Comparison of ENCODE assay signal across 9 mouse cellular contexts in genomic region chr16:16854836-16855235, GRCm38 (mm10). TPM values are rescaled to one million over a fixed set of nuclear protein-coding genes. Genes with fewer than 3 reads are reported as not detected.
A peak's percentile ranks its signal among the peaks of the same experiment; 100 is the strongest.
DNase-seq lines count a peak whose midpoint lies in the region; ATAC-seq and TF ChIP-seq lines count a peak whose summit lies in the region.
"Had no signal": no experiment of that assay in that cellular context is flagged by ENCODE, and none has a peak within 500 bp of the region (broad histone marks: within the 10 kb centered on the region; RNA-seq: fewer than 3 reads in every experiment).

No protein-coding gene starts in this region.

- TF ChIP-seq EP300 in lung, postnatal 0 days (IDR thresholded peaks at IDR 0.05) = no peak

- no peaks in the 10 kb centered on the region for H3K9me3 ChIP-seq in lung, postnatal 0 days (ENCODE audit: low read length)
- H3K9me3 ChIP-seq: hindbrain, embryonic 15.5 days had no signal

- H3K4me1 ChIP-seq in cortical plate, adult 2 months (ENCODE audit: control insufficient read depth, insufficient read depth, low read length) = no peaks in the 10 kb centered on the region
- H3K4me1 ChIP-seq in lung, postnatal 0 days (ENCODE audit: insufficient read depth, low read depth, low read length) = no peaks in the 10 kb centered on the region
- H3K4me1 ChIP-seq: hindbrain, embryonic 15.5 days had no signal

- H3K9ac ChIP-seq in lung, postnatal 0 days (replicated peaks; ENCODE audit: low read depth) = no peak overlapping the region
- H3K9ac ChIP-seq: hindbrain, embryonic 15.5 days had no signal

- no peak for TF ChIP-seq POLR2A in cortical plate, adult 2 months (IDR thresholded peaks at IDR 0.05; ENCODE audit: extremely low read depth, insufficient read depth, low read length)

- no peak overlapping the region for H3K4me2 ChIP-seq in lung, postnatal 0 days (replicated peaks; ENCODE audit: low read depth, low read length)
- H3K4me2 ChIP-seq: hindbrain, embryonic 15.5 days had no signal

- whole genome bisulfite sequencing in lung, postnatal 0 days = 23% methylated on average over 6 of the region's 6 CpGs

- peak; percentile 38; the same call in 1 of the 2 replicates for TF ChIP-seq CTCF in cortical plate, adult 2 months (IDR thresholded peaks at IDR 0.05; ENCODE audit: extremely low read depth, insufficient read depth, low read length)
- TF ChIP-seq CTCF in lung, postnatal 0 days (IDR thresholded peaks at IDR 0.05) = peak; percentile 80

- ATAC-seq in inflammation-experienced regulatory T-cells, adult 6 months = peak; percentile 61
- ATAC-seq in lung, postnatal 0 days = no peak

- H3K27ac ChIP-seq in cortical plate, adult 2 months (ENCODE audit: insufficient read depth, low read length) = no peak overlapping the region
- no peak overlapping the region for H3K27ac ChIP-seq in lung, postnatal 0 days (ENCODE audit: low read length)
- H3K27ac ChIP-seq: hindbrain, embryonic 15.5 days had no signal

- no peaks in the 10 kb centered on the region for H3K27me3 ChIP-seq in lung, postnatal 0 days (replicated peaks; ENCODE audit: insufficient read depth, low read length)
- H3K27me3 ChIP-seq: hindbrain, embryonic 15.5 days had no signal

- H3K36me3 ChIP-seq in lung, postnatal 0 days (ENCODE audit: insufficient read depth, low read length) = no peaks in the 10 kb centered on the region
- H3K36me3 ChIP-seq: hindbrain, embryonic 15.5 days had no signal

- no peak overlapping the region for H3K4me3 ChIP-seq in cortical plate, adult 2 months (ENCODE audit: insufficient read depth, low read length)
- H3K4me3 ChIP-seq in lung, postnatal 0 days (ENCODE audit: low read depth, low read length) = no peak overlapping the region
- H3K4me3 ChIP-seq: hindbrain, embryonic 15.5 days had no signal

- DNase-seq in adrenal gland, adult 18-20 months (ENCODE audit: low spot score in 2 of 2) = peak; percentile 60 to 64
- DNase-seq in adrenal gland, adult 8-10 months = no peak
- peak; percentile 23 for DNase-seq in ovary, postnatal 14 days (ENCODE audit: low spot score)
- no peak for DNase-seq in ovary, postnatal 10 days (ENCODE audit: low spot score)
- DNase-seq in lung, postnatal 0 days (ENCODE audit: low spot score) = peak; percentile 71
- DNase-seq in thymus, adult 18-20 months = peak; percentile 40 to 45

RNA-seq across cellular contexts. Expression of gene Igll1, which starts 8.9 kb away (rescaled TPM):
- total RNA-seq in adrenal gland, adult 18-20 months (2021) = not detected
- not detected for total RNA-seq in adrenal gland, adult 8-10 months (2022)
- polyA plus RNA-seq in cortical plate, adult 2 months (2012; rRNA removed) = not detected in 2 replicates
- not detected for polyA plus RNA-seq in inflammation-experienced regulatory T-cells, adult 6 months (2017; shearing (Covaris generic))
- 0.60 and 1.0 TPM in 2 replicates for polyA plus RNA-seq in lung, postnatal 0 days (2015; fragmentation: Nextera tagmentation; extraction: Ambion mirVana)
- polyA plus RNA-seq: hindbrain, embryonic 15.5 days had no signal

RNA-seq across cellular contexts. Expression of gene Top3b, which starts 15.7 kb away (rescaled TPM):
- 10 to 100 TPM; 55.8 to 61.8 TPM for total RNA-seq in adrenal gland, adult 18-20 months (2021)
- 10 to 100 TPM; 52.5 to 84.9 (median 68.5) TPM for total RNA-seq in adrenal gland, adult 8-10 months (2022)
- 81.7 and 86.5 TPM in 2 replicates for polyA plus RNA-seq in cortical plate, adult 2 months (2012; rRNA removed)
- 10 to 100 TPM; 38.9 to 76.8 (median 55.8) TPM for polyA plus RNA-seq in inflammation-experienced regulatory T-cells, adult 6 months (2017; shearing (Covaris generic))
- polyA plus RNA-seq in lung, postnatal 0 days (2015; fragmentation: Nextera tagmentation; extraction: Ambion mirVana) = 51.0 and 51.7 TPM in 2 replicates

RNA-seq across cellular contexts. Expression of gene Vpreb1, which starts 15.8 kb away (rescaled TPM):
- total RNA-seq in adrenal gland, adult 18-20 months (2021) = 1 to 10 TPM in 1 of 2 experiments, not detected in 1; 1.1 TPM
- under 1 TPM in 2 of 4 experiments, not detected in 2; 0.77 to 0.81 TPM for total RNA-seq in adrenal gland, adult 8-10 months (2022)
- 0.38 and 0.47 TPM in 2 replicates for polyA plus RNA-seq in cortical plate, adult 2 months (2012; rRNA removed)
- polyA plus RNA-seq in inflammation-experienced regulatory T-cells, adult 6 months (2017; shearing (Covaris generic)) = 1 to 10 TPM in 2 of 3 experiments, not detected in 1; 1.2 to 1.4 TPM
- 2.2 and 2.3 TPM in 2 replicates for polyA plus RNA-seq in lung, postnatal 0 days (2015; fragmentation: Nextera tagmentation; extraction: Ambion mirVana)

RNA-seq across cellular contexts. Expression of gene Spag6l, which starts 25.6 kb away (rescaled TPM):
- under 1 TPM in 1 of 2 experiments, not detected in 1; 0.36 TPM for total RNA-seq in adrenal gland, adult 18-20 months (2021)
- under 1 TPM; 0.25 to 0.94 (median 0.60) TPM for total RNA-seq in adrenal gland, adult 8-10 months (2022)
- polyA plus RNA-seq in cortical plate, adult 2 months (2012; rRNA removed) = 4.0 and 4.9 TPM in 2 replicates
- not detected for polyA plus RNA-seq in inflammation-experienced regulatory T-cells, adult 6 months (2017; shearing (Covaris generic))
- polyA plus RNA-seq in lung, postnatal 0 days (2015; fragmentation: Nextera tagmentation; extraction: Ambion mirVana) = 13.0 and 14.1 TPM in 2 replicates

RNA-seq across cellular contexts. Expression of gene Ppm1f, which starts 41.4 kb away (rescaled TPM):
- 10 to 100 TPM; 29.5 to 36.6 TPM for total RNA-seq in adrenal gland, adult 18-20 months (2021)
- total RNA-seq in adrenal gland, adult 8-10 months (2022) = 10 to 100 TPM; 42.1 to 54.6 (median 43.1) TPM
- 41.7 and 43.9 TPM in 2 replicates for polyA plus RNA-seq in cortical plate, adult 2 months (2012; rRNA removed)
- 10 to 100 TPM; 11.1 to 13.0 (median 11.7) TPM for polyA plus RNA-seq in inflammation-experienced regulatory T-cells, adult 6 months (2017; shearing (Covaris generic))
- 24.9 and 26.8 TPM in 2 replicates for polyA plus RNA-seq in lung, postnatal 0 days (2015; fragmentation: Nextera tagmentation; extraction: Ambion mirVana)

Comparison
In these comparisons a context has a peak if more than half of its experiments do, and no peak if none do; other contexts are left out.
1. DNase-seq: peak in adrenal gland, adult 18-20 months (2 of 2), ovary, postnatal 14 days (single experiment), lung, postnatal 0 days (single experiment) and thymus, adult 18-20 months (2 of 2); none in adrenal gland, adult 8-10 months (single experiment) and ovary, postnatal 10 days (single experiment).